Mouse (Mus musculus): ENCODE measurements around the gene Csrnp1.

GRCm38 (mm10) chr9:120012781-120013180, 28.3 kb upstream of the Csrnp1 start:
- TF ChIP-seq CTCF (IDR thresholded peaks at IDR 0.05), result no peak
- TF ChIP-seq EP300 (IDR thresholded peaks at IDR 0.05; ENCODE audit: insufficient read depth, low read depth, low read length), result no peak
